Mouse (Mus musculus) cerebellum, adult 2 months (tissue): ENCODE measurements around the gene Arrdc2.

ENCODE experiments used
- CTCF ChIP-seq: fragments of 200-500 bp; IDR thresholded peaks from 2 replicates; pipeline ENCODE4 v1.5.1; 2011; ENCODE audit warnings: low read depth, mild to moderate bottlenecking, control low read depth, low read length, moderate library complexity, borderline replicate concordance; ENCODE audit not compliant: insufficient read depth
- POLR2A ChIP-seq: fragments of 200-500 bp; IDR thresholded peaks from 2 replicates; pipeline ENCODE4 v1.6.1; 2011; ENCODE audit warnings: low read length, control low read depth, borderline replicate concordance; ENCODE audit not compliant: insufficient read depth

- TF ChIP-seq CTCF, result peak; percentile 96
- no peak for TF ChIP-seq POLR2A
These were observed 18.0 kb downstream of the Arrdc2 start for GRCm38 (mm10) chr8:70821399-70821962.
